Mouse (Mus musculus) E14TG2a.4 (cell line): ENCODE results near the gene Zfp735.

Experiments
- H3K27me3 ChIP-seq: 2 replicates; pipeline ENCODE4 v1.6.1; 2014; ENCODE audit warnings: low read length, control low read depth; ENCODE audit not compliant: insufficient read depth
- H3K36me3 ChIP-seq: 2 replicates; pipeline ENCODE4 v1.6.1; 2014; ENCODE audit warnings: low read length, control low read depth; ENCODE audit not compliant: insufficient read depth
- H3K4me1 ChIP-seq: replicated peaks from 2 replicates; pipeline ENCODE4 v1.6.1; 2014; ENCODE audit warnings: low read depth, low read length, control low read depth
- H3K4me3 ChIP-seq: replicated peaks from 2 replicates; pipeline ENCODE4 v1.5.1; 2014; ENCODE audit warnings: mild to moderate bottlenecking, low read length
- H3K9me3 ChIP-seq: 2 replicates; pipeline ENCODE4 v1.6.1; 2014; ENCODE audit warnings: low read length, control low read depth
- CTCF ChIP-seq: conservative IDR thresholded peaks from 2 replicates; pipeline ENCODE4 v1.5.1; 2014; ENCODE audit warnings: low read length
- NANOG ChIP-seq: IDR thresholded peaks from 2 replicates; pipeline ENCODE4 v1.6.1; 2014; ENCODE audit warnings: borderline replicate concordance, low read length, mixed read lengths
- POU5F1 ChIP-seq: IDR thresholded peaks from 2 replicates; pipeline ENCODE4 v1.6.1; 2014; ENCODE audit warnings: low read length, borderline replicate concordance

The Zfp735 gene

GRCm38 (mm10) chr11:73688478-73688877, at the start of gene Zfp735:
Gene Zfp735 (plus strand): TSS chr11:73688778.
- Histone ChIP-seq H3K36me3 (no peaks in the 10 kb centered on the region), H3K9me3 (no peaks in the 10 kb centered on the region; the same call in 1 of the 2 replicates), H3K27me3 (no peaks in the 10 kb centered on the region), H3K4me1 (no peaks in the 10 kb centered on the region), H3K4me3 (no peak within 1 kb of the TSS)
- TF ChIP-seq NANOG (no peak), CTCF (no peak), POU5F1 (no peak)

GRCm38 (mm10) chr11:73759115-73759514, 70.5 kb downstream of the Zfp735 start:
- TF ChIP-seq CTCF: no peak
- no peak for TF ChIP-seq NANOG
- no peak for TF ChIP-seq POU5F1
- H3K4me3 ChIP-seq: no peak overlapping the region

More at GRCm38 (mm10) chr11:73759115-73759514, 70.5 kb downstream of the Zfp735 start:
- peaks cover 30% of the 10 kb centered on the region for H3K9me3 ChIP-seq
- H3K36me3 ChIP-seq: no peaks in the 10 kb centered on the region
- no peaks in the 10 kb centered on the region for H3K4me1 ChIP-seq
- no peaks in the 10 kb centered on the region for H3K27me3 ChIP-seq
